Mouse (Mus musculus): ENCODE results near the gene Ffar2.
"Not testable (repeated sequence)": the region's sequence is repeated elsewhere in the genome, so short reads cannot be mapped to it uniquely, and the experiment has no call there.

The Ffar2 gene

DNA sequence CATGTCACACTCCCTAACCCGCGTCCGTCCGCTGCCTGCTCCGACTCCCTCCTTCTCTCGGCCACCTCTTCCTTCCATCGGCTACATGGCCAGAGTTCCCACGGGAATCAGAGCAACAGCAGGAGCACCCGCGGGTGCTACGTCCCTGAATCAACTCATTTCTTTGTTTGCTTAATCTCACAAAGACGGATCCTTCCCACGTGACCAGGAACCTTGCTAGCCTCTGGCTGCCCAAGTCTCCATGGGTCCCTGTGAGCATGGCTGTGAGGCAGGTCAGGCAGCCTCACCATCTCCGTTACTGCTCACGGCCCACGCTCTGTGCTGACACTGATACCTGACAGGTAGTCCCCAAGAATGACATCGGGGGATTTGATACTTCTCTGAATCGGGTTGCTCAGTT is at the start of gene Ffar2:
Gene Ffar2, minus strand, starts transcription at position 101 of the 400 bp plus-strand sequence.
- DNase-seq: no peak

GRCm38 (mm10) chr7:30873083-30873482 is 49.5 kb upstream of the Ffar2 start:
- DNase-seq: peak; percentile 91 to 94

DNA sequence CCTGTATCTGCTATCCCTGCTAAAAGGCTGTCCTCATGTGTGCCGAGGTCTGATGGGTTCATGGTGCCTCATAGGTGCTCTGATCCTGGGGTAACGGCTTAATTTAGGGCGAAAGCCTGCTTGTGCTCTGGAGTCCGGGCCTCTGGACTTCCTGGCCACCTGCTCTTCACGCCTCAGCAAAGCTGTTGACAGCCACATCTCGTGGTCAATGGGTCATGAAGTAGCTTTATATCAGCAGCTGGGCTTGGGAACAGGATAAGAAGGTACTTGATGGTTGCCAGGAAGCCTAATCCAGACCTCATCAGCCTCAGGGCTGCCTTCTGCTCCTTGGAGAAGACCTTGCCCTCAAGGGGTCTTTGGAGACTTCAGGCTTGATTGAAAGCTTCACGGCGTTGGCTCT is 39.8 kb upstream of the Ffar2 start:
- DNase-seq: no peak

DNA sequence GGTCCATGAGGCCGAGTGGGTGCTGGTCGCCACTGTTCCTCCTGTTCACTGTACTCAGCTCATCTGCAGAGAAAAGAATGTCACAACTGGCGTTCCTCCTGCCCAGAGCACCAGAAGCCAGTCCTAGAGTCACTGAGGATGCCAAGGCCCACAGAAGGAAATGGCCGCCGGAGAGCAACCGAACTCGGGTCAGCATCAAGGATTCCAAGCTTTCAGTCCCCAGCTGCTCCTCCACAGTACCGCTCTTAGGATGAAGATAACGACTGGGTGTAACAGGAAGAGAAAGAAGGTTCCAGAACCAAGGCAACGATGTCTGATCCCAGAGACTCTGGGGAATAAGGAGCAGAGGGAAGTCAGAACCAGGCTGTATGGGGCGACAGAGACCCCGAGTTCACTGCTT is 37.9 kb upstream of the Ffar2 start, which contains the start of gene Ffar1:
Gene Ffar1, minus strand, starts transcription at position 101 of the 400 bp plus-strand sequence.
- no peak for DNase-seq

GRCm38 (mm10) chr7:30859635-30860402 is 36.2 kb upstream of the Ffar2 start:
- DNase-seq: peak; percentile 80 to 85

DNA sequence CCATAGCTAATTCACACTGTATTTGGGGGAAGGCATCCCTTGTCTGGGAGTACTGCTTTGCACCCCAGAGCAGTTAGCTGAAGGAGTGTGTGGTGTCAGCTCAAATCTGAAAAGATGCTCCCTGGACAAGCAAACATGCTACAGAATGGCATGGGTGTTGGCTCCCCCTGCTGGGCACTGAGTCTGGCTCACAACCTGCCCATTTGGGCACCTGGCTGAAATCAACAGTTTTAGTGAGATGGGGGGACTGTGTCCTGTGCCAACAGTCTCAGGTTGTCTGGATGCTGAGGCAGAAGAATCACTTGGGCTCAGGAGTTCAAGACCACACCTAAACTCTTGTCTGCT is 35.7 kb upstream of the Ffar2 start:
- peak; percentile 89 to 91 for DNase-seq

GRCm38 (mm10) chr7:30857746-30858145 is 34.2 kb upstream of the Ffar2 start:
- DNase-seq: no peak

DNA sequence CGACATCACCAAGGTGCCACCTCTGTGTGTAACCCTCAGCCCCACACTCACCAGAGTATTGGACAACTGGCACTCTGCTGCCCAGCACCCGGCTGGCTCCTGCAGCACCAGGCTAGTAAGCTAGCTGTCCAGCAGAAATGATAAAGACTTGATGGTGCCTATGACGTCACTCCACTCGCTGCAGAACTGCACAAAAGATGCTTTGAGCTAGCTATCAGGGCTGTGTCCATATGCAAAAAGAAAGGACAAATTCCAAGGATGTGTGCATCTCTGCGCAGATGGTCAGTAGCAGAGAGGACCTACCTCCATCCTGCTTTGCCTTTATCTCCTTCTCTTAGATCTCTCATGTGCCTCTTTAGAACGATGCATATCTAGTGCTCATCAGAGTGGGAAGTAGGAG is 32.5 kb upstream of the Ffar2 start, which contains the start of gene Ffar3:
Gene Ffar3, minus strand, starts transcription at position 101 of the 400 bp plus-strand sequence.
- DNase-seq: no peak

- DNase-seq: no peak
Observed at GRCm38 (mm10) chr7:30851421-30851820, 27.8 kb upstream of the Ffar2 start.

- DNase-seq: no peak
Observed at GRCm38 (mm10) chr7:30847934-30848333, 24.4 kb upstream of the Ffar2 start.

- no peak for DNase-seq
Observed at GRCm38 (mm10) chr7:30847386-30847785, 23.8 kb upstream of the Ffar2 start.

- DNase-seq: no peak
Observed at GRCm38 (mm10) chr7:30846505-30847053, 23.0 kb upstream of the Ffar2 start.

- no peak for DNase-seq
Observed at GRCm38 (mm10) chr7:30844676-30845297, 21.2 kb upstream of the Ffar2 start.

- no peak for DNase-seq
Observed at GRCm38 (mm10) chr7:30842092-30842491, 18.5 kb upstream of the Ffar2 start.

GRCm38 (mm10) chr7:30841379-30841778 is 17.8 kb upstream of the Ffar2 start:
- no peak for DNase-seq

- DNase-seq: no peak
Observed at GRCm38 (mm10) chr7:30840306-30840705, 16.7 kb upstream of the Ffar2 start.

GRCm38 (mm10) chr7:30837277-30837676 is 13.7 kb upstream of the Ffar2 start:
- no peak for DNase-seq

- not testable (repeated sequence) for DNase-seq
Observed at GRCm38 (mm10) chr7:30832684-30833083, 9.1 kb upstream of the Ffar2 start.

DNA sequence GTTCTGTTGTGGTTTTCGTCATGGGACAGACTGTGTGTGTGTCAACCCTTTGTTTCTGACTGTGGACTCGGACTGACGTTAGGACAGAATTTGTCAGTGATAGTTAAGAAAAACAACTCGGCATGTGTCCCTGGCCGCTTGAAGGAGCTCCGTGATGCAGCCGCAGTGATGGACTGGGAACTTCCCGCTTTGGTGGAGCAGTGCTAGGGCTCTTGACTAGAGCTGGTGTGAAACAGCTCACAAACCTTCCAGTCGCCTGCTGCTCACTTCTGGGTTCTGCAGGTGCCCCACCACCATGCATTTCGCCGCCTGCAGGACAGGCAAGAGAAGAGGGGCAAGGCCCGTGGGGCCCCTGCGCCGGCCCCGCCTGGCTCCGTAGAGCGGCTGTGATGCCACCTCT is 8.7 kb upstream of the Ffar2 start:
- no peak for DNase-seq

DNA sequence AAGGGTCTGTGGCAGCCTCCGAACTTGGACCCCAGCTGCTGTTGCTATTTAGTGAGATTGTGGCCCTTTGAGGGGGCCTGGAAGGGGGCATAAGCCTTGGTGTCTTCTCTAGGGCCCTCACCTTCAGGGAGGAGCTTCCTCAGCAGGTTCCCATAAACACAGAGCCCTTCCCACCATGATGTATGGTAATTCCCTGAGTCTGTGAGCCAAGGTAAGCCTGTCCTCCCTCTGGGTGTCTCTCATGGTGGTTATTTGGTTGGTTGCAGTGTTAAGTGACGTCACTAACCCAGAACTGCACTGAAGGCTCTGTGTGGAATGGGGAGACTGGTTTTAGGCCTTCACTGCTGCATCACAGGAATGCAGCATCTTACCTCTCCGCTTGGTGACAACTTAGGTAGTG is 5.9 kb upstream of the Ffar2 start:
- DNase-seq: no peak

DNA sequence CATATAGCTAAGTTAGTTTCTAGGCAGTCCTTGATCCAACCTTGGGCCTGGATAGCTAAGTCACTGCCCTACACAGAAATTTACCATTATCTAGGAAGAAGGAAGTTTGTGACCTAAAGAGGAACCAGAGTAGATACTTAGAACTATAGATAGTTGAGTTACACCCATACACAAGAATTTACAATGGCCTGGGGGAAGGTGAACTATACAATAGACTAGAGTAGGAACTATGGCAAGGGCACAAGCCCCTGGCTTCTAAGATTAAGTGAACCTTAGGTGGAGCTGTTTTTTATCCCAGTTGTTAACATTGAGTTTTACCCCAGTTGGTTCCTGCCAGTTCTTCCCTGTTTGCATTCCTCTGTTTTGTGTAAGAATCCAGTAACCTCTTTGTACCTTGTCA is 5.3 kb upstream of the Ffar2 start:
- DNase-seq: not testable (repeated sequence)

- DNase-seq: no peak
Observed at GRCm38 (mm10) chr7:30826660-30827059, 3.1 kb upstream of the Ffar2 start.

- DNase-seq: no peak
Observed at GRCm38 (mm10) chr7:30824306-30824705, 731 bp upstream of the Ffar2 start.

DNA sequence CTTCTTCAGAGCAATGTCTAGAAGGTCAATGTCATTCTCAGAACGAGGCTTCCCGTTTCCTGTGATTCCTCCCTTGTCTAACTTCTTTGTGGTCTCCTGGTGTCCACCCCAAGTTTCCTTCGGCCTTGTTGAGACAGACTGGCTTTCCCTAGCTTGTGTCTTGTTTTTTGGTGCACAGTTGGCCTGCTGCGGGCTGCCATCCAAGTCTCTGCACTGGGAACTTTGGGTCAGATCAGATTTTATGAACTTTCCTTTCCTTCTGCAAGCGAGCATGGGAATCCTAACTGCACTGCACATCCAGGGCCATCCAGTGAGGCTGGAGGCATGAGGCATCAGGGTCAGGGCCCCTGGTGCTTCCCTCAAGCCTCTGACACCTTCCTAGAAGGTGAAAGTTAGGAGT is 2.0 kb downstream of the Ffar2 start:
- DNase-seq: no peak

Measured in cerebellum, postnatal 10 days (tissue).